ENCODE assay signal across 8 mouse cellular contexts in genomic region chr1:171234126-171234525, GRCm38 (mm10). TPM values are rescaled to one million over a fixed set of nuclear protein-coding genes. Genes with fewer than 3 reads are reported as not detected.
A peak's percentile ranks its signal among the peaks of the same experiment; 100 is the strongest.
DNase-seq lines count a peak whose midpoint lies in the region; ATAC-seq and TF ChIP-seq lines count a peak whose summit lies in the region.

Gene Fcer1g, minus strand, starts transcription at chr1:171234365.

- DNase-seq in lung, embryonic 14.5 days, result no peak
- no peak for DNase-seq in lung, postnatal 14 days
- DNase-seq in hindbrain, embryonic 11.5 days (ENCODE audit: low spot score), result no peak
- DNase-seq in liver, embryonic 13.5 days, result no peak
- no peak for DNase-seq in frontal cortex, postnatal 25 days (ENCODE audit: low spot score in 2 of 2)
- no peak for DNase-seq in testis, postnatal 14 days (ENCODE audit: low spot score)

- no peak within 1 kb of the TSS for H3K4me3 ChIP-seq in lung, embryonic 14.5 days (ENCODE audit: low read depth, low read length)
- H3K4me3 ChIP-seq in embryonic facial prominence, embryonic 12.5 days, result no peak within 1 kb of the TSS
- no peak within 1 kb of the TSS for H3K4me3 ChIP-seq in hindbrain, embryonic 11.5 days (ENCODE audit: low read depth, low read length)
- peak within 1 kb of the TSS; percentile 36 for H3K4me3 ChIP-seq in liver, embryonic 13.5 days (replicated peaks)
- H3K4me3 ChIP-seq in neural tube, embryonic 15.5 days (replicated peaks), result no peak within 1 kb of the TSS

- no peak within 1 kb of the TSS for H3K9ac ChIP-seq in lung, embryonic 14.5 days
- H3K9ac ChIP-seq in embryonic facial prominence, embryonic 12.5 days, result no peak within 1 kb of the TSS
- no peak within 1 kb of the TSS for H3K9ac ChIP-seq in hindbrain, embryonic 11.5 days (ENCODE audit: low read depth, low read length)
- H3K9ac ChIP-seq in liver, embryonic 13.5 days, result peak within 1 kb of the TSS; percentile 47
- no peak within 1 kb of the TSS for H3K9ac ChIP-seq in neural tube, embryonic 15.5 days (replicated peaks)

- H3K4me1 ChIP-seq in lung, embryonic 14.5 days (ENCODE audit: insufficient read depth), result no peaks in the 10 kb centered on the region
- peaks cover 9% of the 10 kb centered on the region for H3K4me1 ChIP-seq in embryonic facial prominence, embryonic 12.5 days
- H3K4me1 ChIP-seq in hindbrain, embryonic 11.5 days (replicated peaks; ENCODE audit: control insufficient read depth, insufficient read depth, low read length), result no peaks in the 10 kb centered on the region
- H3K4me1 ChIP-seq in liver, embryonic 13.5 days (replicated peaks), result peaks cover 62% of the 10 kb centered on the region
- H3K4me1 ChIP-seq in neural tube, embryonic 15.5 days, result no peaks in the 10 kb centered on the region

- TF ChIP-seq CTCF in lung, embryonic 14.5 days (IDR thresholded peaks at IDR 0.05; ENCODE audit: low read depth), result no peak

- WGBS in lung, embryonic 14.5 days, result 87% methylated on average over 14 of the region's 14 CpGs
- whole genome bisulfite sequencing in embryonic facial prominence, embryonic 12.5 days, result 92% methylated on average over 14 of the region's 14 CpGs
- 84% methylated on average over 14 of the region's 14 CpGs for WGBS in hindbrain, embryonic 11.5 days
- 28% methylated on average over 14 of the region's 14 CpGs for WGBS in liver, embryonic 13.5 days (ENCODE audit: insufficient replicate concordance)
- WGBS in neural tube, embryonic 15.5 days, result 89% methylated on average over 14 of the region's 14 CpGs

- peaks cover 58% of the 10 kb centered on the region for H3K36me3 ChIP-seq in lung, embryonic 14.5 days (ENCODE audit: insufficient read depth)
- H3K36me3 ChIP-seq in embryonic facial prominence, embryonic 12.5 days, result peaks cover 57% of the 10 kb centered on the region
- peaks cover 8% of the 10 kb centered on the region for H3K36me3 ChIP-seq in hindbrain, embryonic 11.5 days (ENCODE audit: control insufficient read depth, insufficient read depth, low read length)
- H3K36me3 ChIP-seq in liver, embryonic 13.5 days, result peaks cover 55% of the 10 kb centered on the region
- H3K36me3 ChIP-seq in neural tube, embryonic 15.5 days, result peaks cover 53% of the 10 kb centered on the region

- H3K4me2 ChIP-seq in lung, embryonic 14.5 days, result no peak within 1 kb of the TSS
- H3K4me2 ChIP-seq in embryonic facial prominence, embryonic 12.5 days (replicated peaks), result no peak within 1 kb of the TSS
- no peak within 1 kb of the TSS for H3K4me2 ChIP-seq in hindbrain, embryonic 11.5 days (replicated peaks; ENCODE audit: low read depth, low read length)
- H3K4me2 ChIP-seq in liver, embryonic 13.5 days, result peak within 1 kb of the TSS; percentile 41
- H3K4me2 ChIP-seq in neural tube, embryonic 15.5 days, result no peak within 1 kb of the TSS

- H3K27me3 ChIP-seq in lung, embryonic 14.5 days (ENCODE audit: insufficient read depth, low read length), result no peaks in the 10 kb centered on the region
- H3K27me3 ChIP-seq in embryonic facial prominence, embryonic 12.5 days, result no peaks in the 10 kb centered on the region
- H3K27me3 ChIP-seq in hindbrain, embryonic 11.5 days (ENCODE audit: control insufficient read depth, insufficient read depth, low read length), result no peaks in the 10 kb centered on the region
- H3K27me3 ChIP-seq in liver, embryonic 13.5 days, result 0 out of 2 replicates have a peak, but pooled peaks cover 3% of the 10 kb centered on the region
- H3K27me3 ChIP-seq in neural tube, embryonic 15.5 days (replicated peaks), result no peaks in the 10 kb centered on the region

- H3K9me3 ChIP-seq in lung, embryonic 14.5 days (ENCODE audit: low read depth, low read length), result no peaks in the 10 kb centered on the region
- no peaks in the 10 kb centered on the region for H3K9me3 ChIP-seq in embryonic facial prominence, embryonic 12.5 days
- no peaks in the 10 kb centered on the region for H3K9me3 ChIP-seq in hindbrain, embryonic 11.5 days (ENCODE audit: control insufficient read depth, low read length)
- H3K9me3 ChIP-seq in liver, embryonic 13.5 days (replicated peaks), result no peaks in the 10 kb centered on the region
- H3K9me3 ChIP-seq in neural tube, embryonic 15.5 days (replicated peaks), result no peaks in the 10 kb centered on the region

- no peak within 1 kb of the TSS for H3K27ac ChIP-seq in lung, embryonic 14.5 days (ENCODE audit: low read depth)
- no peak within 1 kb of the TSS for H3K27ac ChIP-seq in embryonic facial prominence, embryonic 12.5 days
- no peak within 1 kb of the TSS for H3K27ac ChIP-seq in hindbrain, embryonic 11.5 days (ENCODE audit: low read depth, low read length)
- H3K27ac ChIP-seq in liver, embryonic 13.5 days, result peak within 1 kb of the TSS; percentile 71
- H3K27ac ChIP-seq in neural tube, embryonic 15.5 days (replicated peaks), result no peak within 1 kb of the TSS

- ATAC-seq in lung, embryonic 14.5 days (ENCODE audit: insufficient read depth), result no peak
- no peak for ATAC-seq in embryonic facial prominence, embryonic 12.5 days (ENCODE audit: insufficient number of reproducible peaks, insufficient read depth, low FRiP score, low TSS enrichment)
- ATAC-seq in hindbrain, embryonic 11.5 days (ENCODE audit: low FRiP score), result no peak
- no peak for ATAC-seq in liver, embryonic 13.5 days (ENCODE audit: low read depth)
- ATAC-seq in neural tube, embryonic 15.5 days (ENCODE audit: low FRiP score), result no peak

RNA-seq across cellular contexts. Expression of gene Fcer1g, which starts in this region (rescaled TPM):
- 44.2 and 47.3 TPM in 2 replicates for polyA plus RNA-seq in lung, embryonic 14.5 days (2014; fragmentation: Nextera tagmentation; extraction: Ambion mirVana)
- 23.3 and 23.6 TPM in 2 replicates for polyA plus RNA-seq in embryonic facial prominence, embryonic 12.5 days (2016; fragmentation: Nextera tagmentation; extraction: Ambion mirVana)
- 22.1 and 26.1 TPM in 2 replicates for polyA plus RNA-seq in hindbrain, embryonic 11.5 days (2014; fragmentation: Nextera tagmentation; extraction: Ambion mirVana)
- 68.2 and 69.6 TPM in 2 replicates for polyA plus RNA-seq in liver, embryonic 13.5 days (2015; fragmentation: Nextera tagmentation; extraction: Ambion mirVana)
- polyA plus RNA-seq in neural tube, embryonic 15.5 days (2015; fragmentation: Nextera tagmentation; extraction: Ambion mirVana), result 32.0 and 46.6 TPM in 2 replicates
